Mouse (Mus musculus) CD4-positive helper T cell, adult 2 months (primary cell): ENCODE data around the gene Itga3.

Source experiments
- DNase-seq: peaks from one replicate; pipeline ENCODE4 v3.0.0-alpha.2; 2012; ENCODE audit warnings: low read depth, missing footprints, low spot score

Itga3 gene

DNA sequence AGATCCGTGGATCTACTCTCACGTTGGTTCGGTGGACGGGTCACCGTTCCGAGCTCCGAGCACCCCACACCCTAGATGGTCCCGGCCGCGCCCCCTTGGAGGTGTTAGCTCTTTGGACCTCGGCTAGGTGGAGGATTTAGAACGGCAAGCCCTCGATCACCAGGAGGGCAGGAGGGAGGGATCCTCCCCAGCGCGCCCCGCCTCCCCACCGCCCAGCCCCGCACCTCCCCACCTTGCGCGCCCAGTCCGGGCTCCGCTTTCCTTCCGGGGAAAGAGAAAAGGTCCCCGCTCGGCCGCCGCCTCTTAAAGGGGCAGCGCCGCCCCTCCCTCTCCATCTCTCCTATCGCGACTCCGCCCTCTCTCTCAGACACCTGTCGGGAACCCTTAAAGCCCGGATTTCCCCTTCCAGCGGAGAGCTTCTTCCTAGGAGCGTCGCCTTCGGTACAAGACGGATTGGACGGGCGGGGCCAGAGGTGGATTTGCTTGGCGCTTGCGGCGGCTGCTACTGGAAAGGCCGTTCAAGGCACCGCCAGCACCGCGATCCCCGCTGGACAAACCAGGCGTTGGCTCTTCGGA is at the start of gene Itga3:
TSS of gene Itga3 (minus strand) at position 266 of the 576 bp plus-strand sequence.
- DNase-seq = peak; percentile 70

- no peak for DNase-seq
These were observed 48.9 kb upstream of the Itga3 start for GRCm38 (mm10) chr11:95125366-95125948.

DNA sequence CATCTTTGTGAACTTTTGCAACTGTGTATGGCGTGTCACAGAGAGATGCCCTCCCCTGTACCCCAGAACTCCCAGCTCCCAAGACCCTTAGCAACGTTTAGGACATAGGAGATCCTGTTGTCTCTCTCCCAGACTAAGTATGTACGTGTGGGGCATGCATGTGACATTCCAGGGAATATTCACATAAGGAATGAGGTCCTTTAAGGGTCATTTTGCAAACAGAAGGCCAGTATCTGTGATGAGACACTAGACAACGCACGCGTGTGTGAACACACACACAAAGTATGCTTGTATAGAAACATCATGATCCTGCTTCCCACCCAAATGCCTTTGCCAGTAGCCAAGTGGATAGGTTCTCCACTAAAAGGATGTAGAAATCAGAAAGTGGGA is 45.5 kb upstream of the Itga3 start:
- DNase-seq = no peak

- DNase-seq = no peak
These were observed 44.8 kb upstream of the Itga3 start for GRCm38 (mm10) chr11:95121161-95122099.

DNA sequence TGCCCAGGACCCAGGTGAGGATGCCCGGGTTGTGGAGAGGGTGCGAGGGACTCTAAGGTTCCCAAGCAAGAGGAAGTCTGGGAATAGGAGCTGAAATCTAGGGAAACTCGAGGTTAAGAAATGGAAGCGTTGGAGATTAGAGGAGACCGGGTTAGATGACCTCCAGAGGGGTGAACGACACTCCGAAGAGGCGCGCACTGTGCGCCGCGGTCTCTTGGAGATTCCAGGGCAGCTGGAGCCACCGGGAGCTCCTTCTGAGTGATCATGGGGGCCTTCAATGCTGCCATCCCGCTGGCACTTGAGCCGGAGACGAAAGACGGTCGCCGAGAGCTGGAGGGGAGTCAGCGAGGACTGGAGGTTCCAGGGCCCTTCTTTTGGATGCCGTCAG is 44.0 kb upstream of the Itga3 start:
- no peak for DNase-seq

GRCm38 (mm10) chr11:95119990-95120632 is 43.5 kb upstream of the Itga3 start, which contains the start of gene Dlx3:
Gene Dlx3, plus strand, starts transcription at chr11:95120119.
- no peak for DNase-seq

DNA sequence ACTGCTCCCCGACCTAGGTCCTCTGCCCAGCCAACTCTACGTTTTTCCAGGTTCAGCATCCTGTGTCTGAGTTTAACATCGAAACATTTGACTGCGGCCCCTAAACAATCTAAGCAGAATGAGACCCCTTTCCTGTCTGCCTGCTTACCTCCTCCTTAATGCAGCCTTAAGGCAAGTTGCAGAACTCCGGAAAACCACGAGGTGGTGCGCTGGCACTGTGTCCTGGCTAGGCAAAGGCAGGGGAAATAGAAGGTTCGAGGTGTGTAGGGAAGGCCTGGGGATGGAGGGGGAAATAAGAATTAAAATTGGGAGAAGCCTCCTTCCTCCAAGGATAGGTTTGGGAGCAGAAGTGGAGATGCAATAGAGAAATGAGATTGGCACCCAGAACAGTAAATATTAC is 41.9 kb upstream of the Itga3 start:
- peak; percentile 18 for DNase-seq

DNA sequence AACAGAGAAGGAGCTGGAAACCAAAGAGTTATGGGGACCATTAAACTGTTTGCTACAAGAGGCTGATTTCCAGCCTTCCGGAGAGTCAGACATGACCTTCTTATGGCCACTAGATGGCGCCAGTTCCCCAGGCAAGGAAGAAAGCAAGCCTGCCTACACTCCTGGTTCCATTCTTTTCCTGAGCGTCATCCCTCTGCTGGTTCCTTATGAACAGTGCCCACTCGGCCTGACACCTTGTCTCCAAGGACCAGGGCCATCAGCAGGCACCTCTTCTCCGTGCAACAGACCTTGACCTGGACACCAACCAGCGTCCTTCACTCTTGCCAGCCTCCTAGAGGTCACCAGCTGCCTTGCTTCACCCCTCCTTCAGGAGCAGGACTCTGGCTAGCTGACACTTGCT is 40.4 kb upstream of the Itga3 start:
- peak; percentile 65 for DNase-seq

GRCm38 (mm10) chr11:95110081-95110480 is 33.5 kb upstream of the Itga3 start:
- DNase-seq = no peak

- DNase-seq = no peak
These were observed 32.4 kb upstream of the Itga3 start for GRCm38 (mm10) chr11:95109000-95109399.

GRCm38 (mm10) chr11:95106440-95107236 is 30.0 kb upstream of the Itga3 start:
- DNase-seq = peak; percentile 57

DNA sequence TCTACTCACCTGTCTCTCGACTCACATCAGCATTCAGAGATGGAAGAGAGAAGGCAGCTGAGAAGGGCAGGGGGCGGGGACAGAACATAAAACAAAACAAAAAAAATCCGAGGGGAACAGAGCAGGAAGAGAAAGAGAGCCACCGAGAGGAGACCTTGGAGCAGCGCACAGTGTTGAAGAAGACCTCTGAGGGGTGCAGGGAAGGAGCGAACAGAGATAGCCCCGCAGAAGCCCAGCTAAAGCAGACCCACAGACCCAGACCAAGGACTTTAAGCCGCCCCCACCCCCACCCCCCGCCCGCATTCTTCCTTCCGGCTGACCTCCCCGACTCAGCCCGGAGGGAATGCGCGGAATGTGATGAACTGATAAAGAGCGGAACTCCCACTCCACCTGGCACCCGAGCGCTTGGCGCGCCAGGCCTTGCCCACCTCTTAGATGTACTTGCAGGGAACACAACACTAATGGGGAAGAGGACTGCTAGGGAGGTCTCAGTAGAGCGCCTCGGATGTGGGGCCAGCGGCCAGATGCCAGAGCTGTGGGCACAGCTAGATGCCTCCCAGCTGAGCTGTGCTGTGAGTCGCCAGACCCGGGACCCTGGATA is 28.8 kb upstream of the Itga3 start:
- no peak for DNase-seq

GRCm38 (mm10) chr11:95104266-95104665 is 27.7 kb upstream of the Itga3 start:
- DNase-seq = no peak

DNA sequence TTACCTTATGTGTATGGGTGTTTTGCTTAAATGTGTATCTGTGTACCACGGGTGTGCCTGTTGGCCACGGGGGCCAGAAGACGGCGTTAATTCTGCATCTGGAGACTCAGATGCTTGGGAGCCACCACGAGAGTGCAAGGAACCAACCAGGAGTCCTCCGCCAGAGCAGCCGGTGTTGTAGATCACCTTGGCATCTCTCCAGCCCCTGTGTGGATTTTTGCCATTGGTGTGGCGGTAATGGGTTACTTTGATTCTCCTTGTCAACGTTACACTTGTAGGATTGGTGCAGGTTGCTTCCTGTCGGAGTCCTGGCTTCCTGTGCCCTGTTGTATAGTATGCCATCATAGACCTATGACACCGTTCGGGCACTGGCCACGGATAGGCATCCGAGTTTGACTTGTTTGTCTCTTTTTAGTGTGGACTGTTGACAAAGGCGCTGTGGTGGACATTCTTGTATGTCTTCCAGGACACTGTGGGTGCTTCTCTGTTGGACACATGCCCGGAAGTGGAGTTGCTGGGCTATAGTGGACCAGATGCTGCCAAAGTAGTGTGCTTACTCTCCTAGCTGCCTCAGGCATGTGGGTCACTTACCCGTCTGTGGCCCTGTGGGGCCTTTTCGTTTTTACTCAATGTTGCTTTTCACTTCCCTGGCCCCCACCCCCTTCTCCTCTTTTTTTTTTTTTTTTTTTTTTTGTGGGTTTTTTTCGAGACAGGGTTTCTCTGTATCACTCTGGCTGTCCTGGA is 25.7 kb upstream of the Itga3 start:
- DNase-seq = no peak

GRCm38 (mm10) chr11:95101071-95101788 is 24.6 kb upstream of the Itga3 start:
- no peak for DNase-seq

- no peak for DNase-seq
These were observed 23.8 kb upstream of the Itga3 start for GRCm38 (mm10) chr11:95100393-95100792.

DNA sequence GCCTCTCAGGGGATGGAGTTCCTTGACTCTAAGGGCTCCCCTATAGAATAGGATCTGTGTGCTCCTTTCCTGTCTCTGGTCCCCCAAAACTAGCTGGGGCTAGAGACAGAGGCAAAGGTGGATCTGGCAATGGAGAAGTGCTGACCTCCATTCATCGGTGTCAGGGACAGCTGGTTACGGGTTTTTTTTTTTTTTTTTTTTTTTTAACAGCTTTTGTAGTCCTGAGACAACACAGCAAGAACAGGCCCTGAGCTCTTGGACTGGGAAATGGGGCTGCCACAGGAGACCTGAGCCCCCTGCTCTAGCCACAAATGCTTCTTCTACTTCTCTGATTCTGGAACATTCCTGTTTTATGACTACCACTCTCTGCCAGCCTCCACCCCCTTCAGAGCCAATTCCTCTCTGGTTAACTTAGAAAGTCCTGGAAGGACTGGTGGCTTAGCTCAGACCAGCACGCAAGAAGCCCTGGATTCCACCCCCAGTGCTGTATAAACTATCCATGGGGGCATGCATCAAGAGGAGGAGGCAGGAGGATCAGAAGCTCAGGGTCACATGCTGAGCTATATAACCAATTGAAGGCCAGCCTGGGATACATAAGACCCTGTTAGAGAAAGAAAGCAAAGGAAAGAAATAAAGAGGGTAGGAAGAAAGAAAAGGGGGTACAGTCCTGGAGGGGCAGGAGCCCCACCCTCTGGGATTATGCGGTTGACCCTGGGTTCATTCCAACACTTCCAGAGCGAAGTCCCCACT is 21.9 kb upstream of the Itga3 start:
- DNase-seq = no peak

DNA sequence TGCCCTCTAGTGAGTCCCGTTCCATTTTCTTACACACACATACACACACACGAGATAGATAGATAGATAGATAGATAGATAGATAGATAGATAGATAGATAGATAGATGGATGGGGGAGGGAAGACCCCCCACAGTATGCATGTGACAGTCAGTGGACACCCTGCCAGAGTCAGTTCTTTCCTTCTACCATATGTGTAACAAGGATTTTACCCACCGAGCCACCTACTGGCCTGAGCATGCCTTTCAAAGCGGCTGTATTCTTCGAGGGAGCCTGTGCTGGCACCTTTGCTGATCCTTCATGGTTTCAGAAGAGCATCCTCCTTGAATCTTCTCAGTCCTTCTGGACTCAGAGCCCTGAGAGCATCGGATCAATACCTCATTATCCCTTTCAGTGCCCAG is 21.3 kb upstream of the Itga3 start:
- no peak for DNase-seq
